In the genomic region with DNA sequence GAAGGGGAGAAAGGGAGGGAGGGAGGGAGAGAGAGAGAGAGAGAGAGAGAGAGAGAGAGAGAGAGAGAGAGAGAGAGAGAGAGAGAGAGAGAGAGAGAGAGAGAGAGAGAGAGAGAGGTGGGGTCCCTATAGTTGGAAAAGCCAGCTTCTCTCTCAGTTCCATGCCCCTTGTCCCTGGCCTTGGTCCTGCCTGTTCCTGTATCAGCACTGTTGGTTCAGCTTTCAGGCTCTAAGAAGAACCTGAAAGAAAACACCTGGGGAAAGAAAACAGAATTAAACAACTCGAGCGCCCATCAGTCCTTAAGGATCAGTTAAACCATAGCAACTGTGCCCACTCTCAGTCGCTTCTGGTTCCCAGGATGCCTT, we compare ENCODE assay signal across 8 mouse cellular contexts.
A peak's percentile ranks its signal among the peaks of the same experiment; 100 is the strongest.
DNase-seq lines count a peak whose midpoint lies in the region; ATAC-seq and TF ChIP-seq lines count a peak whose summit lies in the region.
"Not testable (repeated sequence)": the region's sequence is repeated elsewhere in the genome, so short reads cannot be mapped to it uniquely, and the experiment has no call there.

No protein-coding gene starts in this region.

- peak; percentile 1 for DNase-seq in NIH3T3 (ENCODE audit: low read depth)
- not testable (repeated sequence) for DNase-seq in forebrain, postnatal 0 days; intestine, embryonic 14.5 days (ENCODE audit: low spot score); left cerebral cortex, adult 2 months (ENCODE audit: extremely low spot score in 1 of 2, low spot score in 2 of 2); midbrain, embryonic 10.5 days (ENCODE audit: low spot score)

- H3K4me1 ChIP-seq in embryonic facial prominence, embryonic 13.5 days: peaks cover 12% of the 10 kb centered on the region
- H3K4me1 ChIP-seq in forebrain, postnatal 0 days (ENCODE audit: insufficient read depth): peaks cover 21% of the 10 kb centered on the region
- H3K4me1 ChIP-seq in heart, embryonic 16.5 days (ENCODE audit: control insufficient read depth, insufficient read depth, low read length); intestine, embryonic 14.5 days (replicated peaks; ENCODE audit: control insufficient read depth, insufficient read depth, low read length): not testable (repeated sequence)
- H3K4me1 ChIP-seq in midbrain, embryonic 10.5 days: peaks cover 30% of the 10 kb centered on the region
- H3K4me1 ChIP-seq in neural tube, embryonic 13.5 days (replicated peaks): peaks cover 28% of the 10 kb centered on the region

- H3K4me2 ChIP-seq in embryonic facial prominence, embryonic 13.5 days: peak overlapping the region; percentile 51
- peak overlapping the region; percentile 46 for H3K4me2 ChIP-seq in forebrain, postnatal 0 days (ENCODE audit: low read depth)
- H3K4me2 ChIP-seq in heart, embryonic 16.5 days (ENCODE audit: low read depth, low read length): peak overlapping the region; percentile 57
- H3K4me2 ChIP-seq in intestine, embryonic 14.5 days (ENCODE audit: low read length): peak overlapping the region; percentile 41
- H3K4me2 ChIP-seq in neural tube, embryonic 13.5 days: peak overlapping the region; percentile 54

- H3K9me3 ChIP-seq in embryonic facial prominence, embryonic 13.5 days; forebrain, postnatal 0 days (ENCODE audit: low read length); heart, embryonic 16.5 days (replicated peaks; ENCODE audit: control insufficient read depth, low read length); intestine, embryonic 14.5 days (ENCODE audit: control insufficient read depth, low read length); midbrain, embryonic 10.5 days (replicated peaks); neural tube, embryonic 13.5 days: not testable (repeated sequence)

- not testable (repeated sequence) for H3K27ac ChIP-seq in embryonic facial prominence, embryonic 13.5 days; heart, embryonic 16.5 days (ENCODE audit: low read length); intestine, embryonic 14.5 days (ENCODE audit: low read depth)
- peak overlapping the region; percentile 89 for H3K27ac ChIP-seq in forebrain, postnatal 0 days (ENCODE audit: low read depth, low read length)
- peak overlapping the region; percentile 87 for H3K27ac ChIP-seq in left cerebral cortex, adult 2 months
- H3K27ac ChIP-seq in midbrain, embryonic 10.5 days (replicated peaks): peak overlapping the region; percentile 85
- H3K27ac ChIP-seq in neural tube, embryonic 13.5 days (replicated peaks): peak overlapping the region; percentile 96

- ATAC-seq in embryonic facial prominence, embryonic 13.5 days (ENCODE audit: insufficient number of reproducible peaks, insufficient read depth, low FRiP score, low TSS enrichment, low read depth); forebrain, postnatal 0 days; heart, embryonic 16.5 days (replicated peaks; ENCODE audit: extremely low read depth, insufficient read depth, low FRiP score); intestine, embryonic 14.5 days (replicated peaks; ENCODE audit: low FRiP score, low TSS enrichment, low read depth); neural tube, embryonic 13.5 days (ENCODE audit: low read depth): not testable (repeated sequence)

- H3K27me3 ChIP-seq in embryonic facial prominence, embryonic 13.5 days; forebrain, postnatal 0 days (ENCODE audit: insufficient read depth, low read length); heart, embryonic 16.5 days (ENCODE audit: control insufficient read depth, insufficient read depth, low read length); intestine, embryonic 14.5 days (replicated peaks; ENCODE audit: control insufficient read depth, insufficient read depth, low read length); neural tube, embryonic 13.5 days: not testable (repeated sequence)
- peaks cover 17% of the 10 kb centered on the region for H3K27me3 ChIP-seq in midbrain, embryonic 10.5 days (ENCODE audit: low read depth, poor library complexity, severe bottlenecking)

- intact Hi-C loops in left cerebral cortex, adult 2 months (cut with DNase I): loop anchor here (1.0 to 5.0 kb wide), 3 partner anchors 76 to 225 kb away; partner anchors contain the start of gene Myt1l

- H3K4me3 ChIP-seq in embryonic facial prominence, embryonic 13.5 days; heart, embryonic 16.5 days (ENCODE audit: low read length); intestine, embryonic 14.5 days (ENCODE audit: low read depth, low read length): not testable (repeated sequence)
- peak overlapping the region; percentile 22; the same call in 1 of the 2 replicates for H3K4me3 ChIP-seq in forebrain, postnatal 0 days (ENCODE audit: low read depth, low read length)
- H3K4me3 ChIP-seq in left cerebral cortex, adult 2 months: peak overlapping the region; percentile 48
- H3K4me3 ChIP-seq in midbrain, embryonic 10.5 days: peak overlapping the region; percentile 47
- peak overlapping the region; percentile 23 for H3K4me3 ChIP-seq in neural tube, embryonic 13.5 days

- peak overlapping the region; percentile 11; the same call in 1 of the 2 replicates for H3K9ac ChIP-seq in embryonic facial prominence, embryonic 13.5 days
- H3K9ac ChIP-seq in forebrain, postnatal 0 days: peak overlapping the region; percentile 51
- not testable (repeated sequence) for H3K9ac ChIP-seq in heart, embryonic 16.5 days (ENCODE audit: low read length); intestine, embryonic 14.5 days (ENCODE audit: low read length)
- peak overlapping the region; percentile 63 for H3K9ac ChIP-seq in neural tube, embryonic 13.5 days

- WGBS in embryonic facial prominence, embryonic 13.5 days: 29% methylated on average over 3 of the region's 3 CpGs
- WGBS in forebrain, postnatal 0 days: 21% methylated on average over 3 of the region's 3 CpGs
- 44% methylated on average over 3 of the region's 3 CpGs for WGBS in heart, embryonic 16.5 days
- WGBS in intestine, embryonic 14.5 days: 38% methylated on average over 3 of the region's 3 CpGs
- WGBS in midbrain, embryonic 10.5 days: 40% methylated on average over 3 of the region's 3 CpGs
- 32% methylated on average over 3 of the region's 3 CpGs for WGBS in neural tube, embryonic 13.5 days

- TF ChIP-seq CTCF in forebrain, postnatal 0 days (IDR thresholded peaks at IDR 0.05; ENCODE audit: low read depth); left cerebral cortex, adult 2 months (IDR thresholded peaks at IDR 0.05): not testable (repeated sequence)

- not testable (repeated sequence) for H3K36me3 ChIP-seq in embryonic facial prominence, embryonic 13.5 days; forebrain, postnatal 0 days (ENCODE audit: insufficient read depth); heart, embryonic 16.5 days (ENCODE audit: control insufficient read depth, insufficient read depth); intestine, embryonic 14.5 days (ENCODE audit: control insufficient read depth, insufficient read depth, low read length); midbrain, embryonic 10.5 days; neural tube, embryonic 13.5 days
